Mouse (Mus musculus) bone marrow, adult 2 months (tissue): ENCODE results near the gene Adgrb3.

Experiments used
- CTCF ChIP-seq: fragments of 200-500 bp; IDR thresholded peaks from 2 replicates; pipeline ENCODE4 v1.5.1; 2011; ENCODE audit warnings: low read length, control low read depth; ENCODE audit not compliant: control insufficient read depth, insufficient read depth
- POLR2A ChIP-seq: fragments of 200-500 bp; IDR thresholded peaks from 2 replicates; pipeline ENCODE4 v1.6.1; 2011; ENCODE audit warnings: low read depth, mild to moderate bottlenecking, control low read depth, low read length, borderline replicate concordance; ENCODE audit not compliant: control insufficient read depth

- TF ChIP-seq CTCF (no peak), POLR2A (no peak)
Measured at GRCm38 (mm10) chr1:25163561-25163960, 665.9 kb downstream of the Adgrb3 start.
